Mouse (Mus musculus) ES-E14 (cell line): ENCODE data around the gene Slf2. TPM values are rescaled to one million over a fixed set of nuclear protein-coding genes. Genes with fewer than 3 reads are reported as not detected.
A peak's percentile ranks its signal among the peaks of the same experiment; 100 is the strongest.

ENCODE experiments used
- DNase-seq: peaks from one replicate; pipeline ENCODE4 v3.0.0-alpha.2; 2013; ENCODE audit warnings: low read depth, low spot score
- H3K27ac ChIP-seq: 2 replicates; pipeline ENCODE4 v1.5.1; 2012; ENCODE audit warnings: low read depth, mild to moderate bottlenecking, low read length, moderate library complexity, mixed read lengths; ENCODE audit not compliant: poor library complexity, insufficient read depth, severe bottlenecking
- H3K36me3 ChIP-seq: 2 replicates; pipeline ENCODE4 v1.6.1; 2012; ENCODE audit warnings: mild to moderate bottlenecking, low read length, moderate library complexity, mixed read lengths; ENCODE audit not compliant: control insufficient read depth, poor library complexity, insufficient read depth, severe bottlenecking
- H3K4me1 ChIP-seq, 2 experiments: fragments of 150-350 bp in 1 of 2; sonication (generic) in 1 of 2; 2 replicates each; pipeline ENCODE4 v1.6.1; 2012; ENCODE audit warnings: low read length in 2 of 2, mild to moderate bottlenecking in 1 of 2, mixed read lengths in 1 of 2; ENCODE audit not compliant: control insufficient read depth in 2 of 2, insufficient read depth in 2 of 2, poor library complexity in 1 of 2
- H3K4me3 ChIP-seq, 2 experiments: fragments of 150-350 bp in 1 of 2; sonication (generic) in 1 of 2; 2 replicates each; pipeline ENCODE4 v1.5.1; 2012; ENCODE audit warnings: low read length in 2 of 2, low read depth in 1 of 2, mild to moderate bottlenecking in 1 of 2, mixed read lengths in 1 of 2; ENCODE audit not compliant: insufficient read depth in 1 of 2, poor library complexity in 1 of 2, severe bottlenecking in 1 of 2
- H3K9ac ChIP-seq: 2 replicates; pipeline ENCODE4 v1.6.1; 2012; ENCODE audit warnings: low read depth, mild to moderate bottlenecking, low read length, mixed read lengths; ENCODE audit not compliant: poor library complexity, insufficient read depth, severe bottlenecking
- H3K9me3 ChIP-seq: fragments of 150-350 bp; sonication (generic); 2 replicates; pipeline ENCODE4 v1.6.1; 2012; ENCODE audit warnings: low read depth, mild to moderate bottlenecking, low read length; ENCODE audit not compliant: control insufficient read depth, insufficient read depth
- CHD2 ChIP-seq: IDR thresholded peaks from 2 replicates; pipeline ENCODE4 v1.6.1; 2014; ENCODE audit warnings: mild to moderate bottlenecking, low read depth, low read length, inconsistent platforms
- HCFC1 ChIP-seq: IDR thresholded peaks from 2 replicates; pipeline ENCODE4 v1.6.1; 2012; ENCODE audit warnings: low read length, inconsistent platforms, borderline replicate concordance; ENCODE audit not compliant: insufficient read depth
- MAFK ChIP-seq: IDR thresholded peaks from 2 replicates; pipeline ENCODE4 v1.6.1; 2014; ENCODE audit warnings: mild to moderate bottlenecking, low read depth, low read length, inconsistent platforms; ENCODE audit not compliant: insufficient read depth
- ZC3H11A ChIP-seq: IDR thresholded peaks from 2 replicates; pipeline ENCODE4 v1.6.1; 2012; ENCODE audit warnings: low read depth, mild to moderate bottlenecking, inconsistent platforms, low read length, borderline replicate concordance
- ZNF384 ChIP-seq: IDR thresholded peaks from 2 replicates; pipeline ENCODE4 v1.6.1; 2012; ENCODE audit warnings: low read depth, low read length, inconsistent platforms
- in situ Hi-C, 2 experiments: fragments of 600-800 bp; cut with MboI; formaldehyde crosslinking; loops; one replicate each; pipeline ENCODE4 v1.15.1; 2025; ENCODE audit warnings: low sequenced_read_pairs in 2 of 2, inconsistent platforms in 1 of 2; ENCODE audit not compliant: unreplicated experiment in 2 of 2
- total RNA-seq: library from RNA; depleted of rRNA; stranded (reverse); fragments of 300-350 nt; gene quantifications from 2 replicates; pipeline ENCODE4 v1.2.3, GENCODE M21; 2012

Gene Slf2
- total RNA-seq, 1 experiment = 48.3 TPM

DNA sequence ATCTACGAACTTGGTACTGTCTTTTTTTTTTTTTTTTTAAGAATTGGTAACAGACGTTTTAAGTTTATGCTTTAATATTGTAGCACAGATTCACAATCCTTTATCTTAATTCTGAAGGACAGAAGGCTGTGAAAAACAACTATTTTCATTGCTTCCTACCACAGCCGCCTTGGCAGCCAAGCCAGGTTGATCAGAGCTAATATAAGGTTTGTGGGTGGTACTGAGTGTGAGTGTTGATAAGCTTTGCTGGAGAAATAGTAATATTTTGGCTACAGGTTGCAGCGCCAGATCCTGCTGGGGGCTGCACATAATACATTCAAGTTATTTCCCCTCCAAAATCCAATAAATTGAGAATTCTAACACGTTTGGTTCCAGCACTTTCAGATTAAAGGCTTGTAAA, 1.1 kb downstream of the Slf2 start:
- Histone ChIP-seq H3K4me1 (peaks cover 0 to 6% of the 10 kb centered on the region in 2 experiments; a peak in 2 of 4 replicates), H3K9ac (no peak overlapping the region; the same call in 1 of the 2 replicates), H3K36me3 (peaks cover 8% of the 10 kb centered on the region), H3K9me3 (no peaks in the 10 kb centered on the region), H3K4me3 (peak overlapping the region; percentile 27 to 96; a peak in 3 of 4 replicates), H3K27ac (no peak overlapping the region)
- DNase-seq = no peak
- TF ChIP-seq HCFC1 (no peak), CHD2 (no peak), ZC3H11A (no peak), MAFK (no peak), ZNF384 (no peak)
- in situ Hi-C loops = no loop called here

- H3K9me3 ChIP-seq = no peaks in the 10 kb centered on the region
- H3K9ac ChIP-seq = no peak overlapping the region
- in situ Hi-C loops = no loop called here
- no peak for DNase-seq
- no peak overlapping the region for H3K27ac ChIP-seq
- TF ChIP-seq MAFK = no peak
- no peak for TF ChIP-seq ZC3H11A
- no peak for TF ChIP-seq ZNF384
- no peak for TF ChIP-seq HCFC1
- TF ChIP-seq CHD2 = no peak
- H3K36me3 ChIP-seq = peaks cover 8% of the 10 kb centered on the region
- H3K4me3 ChIP-seq = no peak overlapping the region
- peaks cover 0 to 6% of the 10 kb centered on the region in 2 experiments; a peak in 2 of 4 replicates for H3K4me1 ChIP-seq
These were observed 2.2 kb downstream of the Slf2 start for GRCm38 (mm10) chr19:44933136-44933535.

GRCm38 (mm10) chr19:44959633-44960032, 28.7 kb downstream of the Slf2 start:
- H3K27ac ChIP-seq = no peak overlapping the region
- H3K4me1 ChIP-seq = no peaks in the 10 kb centered on the region; a peak in 2 of 4 replicates
- DNase-seq = no peak
- no peak overlapping the region for H3K9ac ChIP-seq
- TF ChIP-seq HCFC1 (no peak), ZC3H11A (no peak), CHD2 (no peak), ZNF384 (no peak), MAFK (no peak)
- no peak overlapping the region for H3K4me3 ChIP-seq
- in situ Hi-C loops = no loop called here
- H3K36me3 ChIP-seq = peaks cover 23% of the 10 kb centered on the region
- no peaks in the 10 kb centered on the region for H3K9me3 ChIP-seq

DNA sequence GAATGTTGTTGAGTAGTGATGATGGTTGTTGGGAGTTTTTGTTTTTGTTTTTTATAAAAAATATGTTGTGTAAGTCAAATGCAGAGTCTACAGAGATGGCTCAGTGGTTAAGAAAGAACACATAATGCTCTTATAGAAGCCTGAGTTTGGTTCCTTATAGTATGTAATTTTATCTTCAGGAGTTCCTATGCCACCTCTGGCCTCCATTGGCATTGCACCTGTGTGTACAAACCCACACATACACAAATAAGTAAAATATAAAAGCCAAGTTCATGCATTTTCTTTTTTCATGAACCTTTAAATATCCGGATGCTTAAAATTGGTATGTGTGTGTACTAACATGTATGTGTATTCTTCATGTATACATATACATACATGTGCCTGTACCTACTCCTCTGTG, 35.0 kb downstream of the Slf2 start:
- TF ChIP-seq ZNF384 = no peak
- H3K9ac ChIP-seq = no peak overlapping the region
- H3K36me3 ChIP-seq = peaks cover 19% of the 10 kb centered on the region
- no peak overlapping the region for H3K4me3 ChIP-seq
- no peak for DNase-seq
- no peaks in the 10 kb centered on the region for H3K4me1 ChIP-seq
- H3K27ac ChIP-seq = no peak overlapping the region
- in situ Hi-C loops = no loop called here
- H3K9me3 ChIP-seq = no peaks in the 10 kb centered on the region

DNA sequence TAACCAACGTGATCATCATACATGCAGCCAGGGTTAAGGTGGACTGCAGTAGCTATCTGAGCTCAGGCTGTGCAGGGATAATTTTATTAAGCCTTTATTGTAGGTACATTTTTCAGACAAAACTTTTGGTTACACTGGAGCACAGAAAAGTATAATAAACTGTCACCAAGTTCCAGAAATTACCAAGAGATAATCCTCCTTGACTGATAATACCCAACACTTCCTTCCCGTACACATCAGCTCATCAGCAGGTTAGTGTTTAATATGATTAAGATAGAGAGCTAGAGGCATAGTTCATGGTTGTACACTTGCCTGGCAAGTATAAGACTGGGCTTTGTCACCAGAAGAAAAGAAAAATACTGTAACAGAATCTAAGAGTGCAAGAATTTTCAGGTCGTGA, 37.4 kb downstream of the Slf2 start:
- Histone ChIP-seq H3K27ac (no peak overlapping the region), H3K9me3 (no peaks in the 10 kb centered on the region), H3K9ac (no peak overlapping the region), H3K4me1 (no peaks in the 10 kb centered on the region), H3K36me3 (peaks cover 14% of the 10 kb centered on the region), H3K4me3 (no peak overlapping the region)
- no peak for TF ChIP-seq ZC3H11A
- TF ChIP-seq MAFK = no peak
- TF ChIP-seq ZNF384 = no peak
- TF ChIP-seq HCFC1 = no peak
- no peak for TF ChIP-seq CHD2
- no peak for DNase-seq
- in situ Hi-C loops = no loop called here
